Mouse (Mus musculus) heart, adult 2 months (tissue): ENCODE data around the gene Atp7a.

Source experiments
- CTCF ChIP-seq: fragments of 200-600 bp; IDR thresholded peaks from 2 replicates; pipeline ENCODE4 v1.8.1; 2022; ENCODE audit warnings: antibody characterized with exemption, mild to moderate bottlenecking, moderate library complexity
- EP300 ChIP-seq: fragments of 200-500 bp; IDR thresholded peaks from 2 replicates; pipeline ENCODE4 v1.6.1; 2011; ENCODE audit warnings: low read depth, low read length, control low read depth; ENCODE audit not compliant: insufficient read depth

GRCm38 (mm10) chrX:106149460-106149859, 122.4 kb downstream of the Atp7a start:
- TF ChIP-seq CTCF (no peak), EP300 (no peak)
